Mouse (Mus musculus) C2C12 (cell line): ENCODE measurements at regions not wholly inside any gene's neighbourhood (a gene's known extent, or its start where the extent isn't known, plus 50 kb on each side); places are given as distances from the start of the nearest gene placed in this dataset.

Experiments used
- H3K27me3 ChIP-seq: one replicate; pipeline ENCODE4 v1.6.1; 2011; ENCODE audit not compliant: control insufficient read depth, insufficient read depth, insufficient read length
- H3K36me3 ChIP-seq: one replicate; pipeline ENCODE4 v1.6.1; 2011; ENCODE audit not compliant: control insufficient read depth, insufficient read depth
- H3K4me3 ChIP-seq: one replicate; pipeline ENCODE4 v1.5.1; 2011; ENCODE audit warnings: mild to moderate bottlenecking, control low read depth; ENCODE audit not compliant: poor library complexity, insufficient read depth, severe bottlenecking
- H3K79me2 ChIP-seq: one replicate; pipeline ENCODE4 v1.6.1; 2011; ENCODE audit not compliant: control insufficient read depth, insufficient read depth
- H3K79me3 ChIP-seq: one replicate; pipeline ENCODE4 v1.6.1; 2011; ENCODE audit warnings: low read depth, control low read depth
- H3ac ChIP-seq: one replicate; pipeline ENCODE3; 2011; ENCODE audit warnings: low read depth; ENCODE audit not compliant: control insufficient read depth, insufficient read length
- CEBPB ChIP-seq: IDR thresholded peaks from one replicate; pipeline ENCODE4 v1.6.1; 2011; ENCODE audit warnings: low read depth, mild to moderate bottlenecking, control low read depth, moderate library complexity
- CTCF ChIP-seq: IDR thresholded peaks from one replicate; pipeline ENCODE4 v1.5.1; 2011; ENCODE audit not compliant: control insufficient read depth, insufficient read depth, insufficient read length
- FOSL1 ChIP-seq: IDR thresholded peaks from one replicate; pipeline ENCODE4 v1.8.0; 2011; ENCODE audit warnings: mild to moderate bottlenecking, low read length; ENCODE audit not compliant: poor library complexity, insufficient read depth, severe bottlenecking
- MAX ChIP-seq: IDR thresholded peaks from one replicate; pipeline ENCODE4 v1.6.1; 2011; ENCODE audit warnings: mild to moderate bottlenecking, control low read depth
- MYOD1 ChIP-seq: IDR thresholded peaks from one replicate; pipeline ENCODE4 v1.6.1; 2011; ENCODE audit warnings: low read depth; ENCODE audit not compliant: control insufficient read depth, insufficient read length
- MYOG ChIP-seq: IDR thresholded peaks from one replicate; pipeline ENCODE4 v1.6.1; 2011; ENCODE audit not compliant: control insufficient read depth, insufficient read length; ENCODE audit errors: extremely low read depth
- USF1 ChIP-seq: IDR thresholded peaks from one replicate; pipeline ENCODE4 v1.6.1; 2011; ENCODE audit warnings: low read depth, mild to moderate bottlenecking, control low read depth, moderate library complexity

- no peaks in the 10 kb centered on the region for H3K27me3 ChIP-seq
- no peak overlapping the region for H3ac ChIP-seq
- no peak overlapping the region for H3K4me3 ChIP-seq
- H3K79me3 ChIP-seq = no peaks in the 10 kb centered on the region
- no peaks in the 10 kb centered on the region for H3K36me3 ChIP-seq
- TF ChIP-seq MYOG = no peak
- no peak for TF ChIP-seq USF1
- TF ChIP-seq FOSL1 = no peak
- no peak for TF ChIP-seq CEBPB
- no peak for TF ChIP-seq MAX
- no peak for TF ChIP-seq CTCF
- no peak for TF ChIP-seq MYOD1
- no peaks in the 10 kb centered on the region for H3K79me2 ChIP-seq
Observed at GRCm38 (mm10) chr3:137482546-137482945, 138.9 kb upstream of the Ddit4l start.

- Histone ChIP-seq H3K27me3 (no peaks in the 10 kb centered on the region), H3K36me3 (no peaks in the 10 kb centered on the region)
- TF ChIP-seq CEBPB = no peak
- TF ChIP-seq MYOG = no peak
- no peak for TF ChIP-seq USF1
- no peak for TF ChIP-seq MAX
- no peak for TF ChIP-seq CTCF
- no peak for TF ChIP-seq FOSL1
- TF ChIP-seq MYOD1 = no peak
Observed at GRCm38 (mm10) chr3:137482971-137483370, 138.4 kb upstream of the Ddit4l start.

GRCm38 (mm10) chr3:137489592-137489991 is 131.8 kb upstream of the Ddit4l start:
- Histone ChIP-seq H3K4me3 (no peak overlapping the region), H3K79me3 (no peaks in the 10 kb centered on the region), H3ac (no peak overlapping the region), H3K27me3 (no peaks in the 10 kb centered on the region), H3K36me3 (no peaks in the 10 kb centered on the region), H3K79me2 (no peaks in the 10 kb centered on the region)
- no peak for TF ChIP-seq MYOG
- TF ChIP-seq USF1 = no peak
- no peak for TF ChIP-seq MAX
- no peak for TF ChIP-seq CEBPB
- no peak for TF ChIP-seq FOSL1
- TF ChIP-seq CTCF = no peak
- no peak for TF ChIP-seq MYOD1

More at GRCm38 (mm10) chr3:137482971-137483370, 138.4 kb upstream of the Ddit4l start:
- H3K79me3 ChIP-seq = no peaks in the 10 kb centered on the region
- no peaks in the 10 kb centered on the region for H3K79me2 ChIP-seq
- no peak overlapping the region for H3K4me3 ChIP-seq
- H3ac ChIP-seq = no peak overlapping the region

DNA sequence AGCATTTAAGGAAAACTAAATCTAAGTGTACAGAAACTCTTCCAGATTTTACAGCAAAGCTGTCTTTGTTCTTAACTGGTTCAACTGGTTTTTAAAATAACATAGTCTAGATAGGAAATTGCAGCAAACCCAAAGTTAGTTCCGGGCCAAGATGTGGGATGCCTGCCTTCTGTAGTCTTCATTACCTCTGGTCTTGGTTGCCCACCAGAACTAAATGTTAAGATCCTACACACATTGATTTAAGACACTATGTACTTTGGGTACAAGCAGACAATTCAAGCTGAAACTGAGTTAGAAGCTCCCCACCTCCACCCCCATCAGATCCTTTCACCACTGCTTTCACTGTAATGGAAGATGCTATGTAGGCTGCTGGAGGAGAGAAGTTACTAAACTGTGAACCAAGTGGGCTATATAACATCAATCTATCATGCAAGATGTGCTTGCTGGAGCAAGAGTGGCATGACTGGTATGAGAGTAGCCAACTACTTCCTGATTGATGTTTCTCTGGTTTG is 129.8 kb upstream of the Ddit4l start:
- no peak overlapping the region for H3K4me3 ChIP-seq
- no peaks in the 10 kb centered on the region for H3K27me3 ChIP-seq
- no peaks in the 10 kb centered on the region for H3K36me3 ChIP-seq
- TF ChIP-seq MYOD1 (no peak), USF1 (no peak), FOSL1 (no peak), CEBPB (no peak), MAX (no peak), MYOG (no peak), CTCF (no peak)
- H3ac ChIP-seq = no peak overlapping the region
- no peaks in the 10 kb centered on the region for H3K79me3 ChIP-seq
- H3K79me2 ChIP-seq = no peaks in the 10 kb centered on the region

- Histone ChIP-seq H3K79me3 (no peaks in the 10 kb centered on the region), H3K79me2 (no peaks in the 10 kb centered on the region), H3K36me3 (no peaks in the 10 kb centered on the region), H3K4me3 (no peak overlapping the region), H3ac (no peak overlapping the region), H3K27me3 (no peaks in the 10 kb centered on the region)
- TF ChIP-seq USF1 = no peak
- no peak for TF ChIP-seq CEBPB
- no peak for TF ChIP-seq MYOD1
- TF ChIP-seq FOSL1 = no peak
- TF ChIP-seq MYOG = no peak
- no peak for TF ChIP-seq MAX
- TF ChIP-seq CTCF = no peak
Observed at GRCm38 (mm10) chr3:137498343-137498742, 123.1 kb upstream of the Ddit4l start.

DNA sequence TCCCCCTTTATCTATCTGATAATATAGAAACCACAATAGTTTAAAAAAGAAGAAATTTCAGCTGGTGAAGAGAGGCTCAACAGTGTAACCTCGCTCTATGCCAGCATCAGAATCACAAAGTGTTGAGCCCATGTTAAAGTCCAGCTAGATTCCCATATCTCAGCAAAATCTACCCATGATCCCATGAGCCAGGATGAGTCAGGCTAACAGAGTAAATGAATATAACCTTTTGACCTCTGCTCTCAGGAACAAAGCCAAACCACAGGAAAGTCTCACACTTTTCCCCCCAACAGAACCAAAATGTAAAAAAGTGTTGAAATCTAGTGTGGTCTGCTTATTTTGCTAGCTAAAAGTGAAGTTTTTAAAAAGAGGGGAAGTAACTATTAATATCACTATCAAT is 110.1 kb upstream of the Ddit4l start:
- Histone ChIP-seq H3ac (no peak overlapping the region), H3K79me3 (no peaks in the 10 kb centered on the region), H3K4me3 (no peak overlapping the region), H3K36me3 (no peaks in the 10 kb centered on the region), H3K79me2 (no peaks in the 10 kb centered on the region), H3K27me3 (no peaks in the 10 kb centered on the region)
- no peak for TF ChIP-seq MYOD1
- no peak for TF ChIP-seq MAX
- TF ChIP-seq USF1 = no peak
- TF ChIP-seq FOSL1 = no peak
- no peak for TF ChIP-seq CTCF
- TF ChIP-seq CEBPB = no peak
- TF ChIP-seq MYOG = no peak
